Mouse (Mus musculus): ENCODE results near the gene Clasp1. TPM values are rescaled to one million over a fixed set of nuclear protein-coding genes. Genes with fewer than 3 reads are reported as not detected.
A peak's percentile ranks its signal among the peaks of the same experiment; 100 is the strongest.

Clasp1 gene
- polyA plus RNA-seq, 1 experiment = 12.8 TPM

GRCm38 (mm10) chr1:118492811-118493210, 104.0 kb downstream of the Clasp1 start:
- H3K27me3 ChIP-seq (replicated peaks; ENCODE audit: control insufficient read depth, insufficient read depth, low read length) = no peaks in the 10 kb centered on the region
- no peaks in the 10 kb centered on the region for H3K36me3 ChIP-seq (ENCODE audit: control insufficient read depth, insufficient read depth, low read length)
- no peak overlapping the region for H3K4me3 ChIP-seq (ENCODE audit: insufficient read depth, low read depth, low read length)
- no peak overlapping the region; the same call in 1 of the 2 replicates for H3K27ac ChIP-seq (ENCODE audit: insufficient read depth, low read depth, low read length)
- H3K4me1 ChIP-seq (ENCODE audit: control insufficient read depth, insufficient read depth, low read length) = no peaks in the 10 kb centered on the region
- WGBS = 72% methylated on average over 3 of the region's 3 CpGs
- no peak for DNase-seq
- TF ChIP-seq CTCF (conservative IDR thresholded peaks at IDR 0.05; ENCODE audit: insufficient read depth, insufficient read length, low read depth, low read length) (peak; percentile 25; the same call in 1 of the 2 replicates), POLR2A (IDR thresholded peaks at IDR 0.05; ENCODE audit: low read depth, low read length) (no peak)

DNA sequence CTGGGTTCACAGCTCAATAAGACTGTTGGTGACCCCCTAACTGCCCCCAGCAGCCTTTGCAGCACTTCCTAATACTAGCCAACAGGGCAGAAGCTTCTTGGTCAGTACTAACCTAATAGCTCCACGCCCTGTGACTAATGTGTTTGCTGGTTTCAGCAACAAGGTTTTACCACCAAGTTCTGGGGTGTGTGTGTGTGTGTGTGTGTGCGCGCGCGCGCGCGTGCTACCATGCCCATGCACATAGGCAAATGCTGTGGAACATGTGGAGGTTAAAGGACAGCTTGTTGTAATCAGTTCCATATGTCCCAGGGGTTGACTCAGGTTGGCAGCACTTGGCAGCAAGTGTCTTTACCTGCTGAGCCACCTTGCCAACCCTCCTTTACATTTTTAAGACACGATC, 105.7 kb downstream of the Clasp1 start:
- Histone ChIP-seq H3K27ac (ENCODE audit: insufficient read depth, low read depth, low read length) (no peak overlapping the region), H3K4me1 (ENCODE audit: control insufficient read depth, insufficient read depth, low read length) (no peaks in the 10 kb centered on the region), H3K4me3 (ENCODE audit: insufficient read depth, low read depth, low read length) (no peak overlapping the region), H3K36me3 (ENCODE audit: control insufficient read depth, insufficient read depth, low read length) (no peaks in the 10 kb centered on the region), H3K27me3 (replicated peaks; ENCODE audit: control insufficient read depth, insufficient read depth, low read length) (no peaks in the 10 kb centered on the region)
- TF ChIP-seq POLR2A (IDR thresholded peaks at IDR 0.05; ENCODE audit: low read depth, low read length) (no peak), CTCF (conservative IDR thresholded peaks at IDR 0.05; ENCODE audit: insufficient read depth, insufficient read length, low read depth, low read length) (no peak)
- DNase-seq = no peak
- 97% methylated on average over 9 of the region's 9 CpGs for WGBS

GRCm38 (mm10) chr1:118498311-118498710, 109.5 kb downstream of the Clasp1 start:
- TF ChIP-seq POLR2A (IDR thresholded peaks at IDR 0.05; ENCODE audit: low read depth, low read length) (no peak), CTCF (conservative IDR thresholded peaks at IDR 0.05; ENCODE audit: insufficient read depth, insufficient read length, low read depth, low read length) (peak; percentile 85)
- Histone ChIP-seq H3K4me1 (ENCODE audit: control insufficient read depth, insufficient read depth, low read length) (no peaks in the 10 kb centered on the region), H3K27me3 (replicated peaks; ENCODE audit: control insufficient read depth, insufficient read depth, low read length) (no peaks in the 10 kb centered on the region), H3K27ac (ENCODE audit: insufficient read depth, low read depth, low read length) (no peak overlapping the region), H3K4me3 (ENCODE audit: insufficient read depth, low read depth, low read length) (no peak overlapping the region), H3K36me3 (ENCODE audit: control insufficient read depth, insufficient read depth, low read length) (peaks cover 3% of the 10 kb centered on the region; the same call in 1 of the 2 replicates)
- peak; percentile 81 for DNase-seq
- WGBS = 74% methylated on average over 5 of the region's 5 CpGs

DNA sequence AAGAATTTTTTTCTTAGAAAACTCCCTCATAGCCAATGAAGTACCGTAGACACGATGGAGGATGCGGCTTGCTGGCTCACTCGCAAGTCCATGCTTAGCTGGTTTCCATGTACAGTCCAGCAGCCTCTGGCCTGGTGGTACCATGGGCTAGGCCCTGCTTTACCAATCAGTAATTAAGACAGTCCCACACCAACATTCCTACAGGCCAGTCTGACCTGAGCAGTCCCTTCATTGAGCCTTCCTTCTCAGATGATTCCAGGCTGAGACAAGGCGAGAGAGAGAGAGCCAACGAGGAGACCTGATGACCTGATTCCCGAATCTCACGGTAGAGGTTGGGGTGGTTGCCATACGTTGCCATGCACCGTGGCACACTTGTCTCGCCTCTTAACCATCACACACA, 111.7 kb downstream of the Clasp1 start:
- 91% methylated on average over 11 of the region's 11 CpGs for WGBS
- no peak overlapping the region for H3K4me3 ChIP-seq (ENCODE audit: insufficient read depth, low read depth, low read length)
- H3K36me3 ChIP-seq (ENCODE audit: control insufficient read depth, insufficient read depth, low read length) = peaks cover 3% of the 10 kb centered on the region
- H3K4me1 ChIP-seq (ENCODE audit: control insufficient read depth, insufficient read depth, low read length) = no peaks in the 10 kb centered on the region
- H3K27ac ChIP-seq (ENCODE audit: insufficient read depth, low read depth, low read length) = no peak overlapping the region
- no peak for TF ChIP-seq CTCF (conservative IDR thresholded peaks at IDR 0.05; ENCODE audit: insufficient read depth, insufficient read length, low read depth, low read length)
- no peak for TF ChIP-seq POLR2A (IDR thresholded peaks at IDR 0.05; ENCODE audit: low read depth, low read length)
- no peaks in the 10 kb centered on the region for H3K27me3 ChIP-seq (replicated peaks; ENCODE audit: control insufficient read depth, insufficient read depth, low read length)
- no peak for DNase-seq

- DNase-seq = peak; percentile 33
- H3K27me3 ChIP-seq (replicated peaks; ENCODE audit: control insufficient read depth, insufficient read depth, low read length) = no peaks in the 10 kb centered on the region
- H3K27ac ChIP-seq (ENCODE audit: insufficient read depth, low read depth, low read length) = no peak overlapping the region
- no peak for TF ChIP-seq CTCF (conservative IDR thresholded peaks at IDR 0.05; ENCODE audit: insufficient read depth, insufficient read length, low read depth, low read length)
- no peak for TF ChIP-seq POLR2A (IDR thresholded peaks at IDR 0.05; ENCODE audit: low read depth, low read length)
- H3K4me1 ChIP-seq (ENCODE audit: control insufficient read depth, insufficient read depth, low read length) = no peaks in the 10 kb centered on the region
- 34% methylated on average over 2 of the region's 2 CpGs for WGBS
- no peak overlapping the region for H3K4me3 ChIP-seq (ENCODE audit: insufficient read depth, low read depth, low read length)
- peaks cover 3% of the 10 kb centered on the region for H3K36me3 ChIP-seq (ENCODE audit: control insufficient read depth, insufficient read depth, low read length)
Measured at GRCm38 (mm10) chr1:118501691-118502090, 112.8 kb downstream of the Clasp1 start.

DNA sequence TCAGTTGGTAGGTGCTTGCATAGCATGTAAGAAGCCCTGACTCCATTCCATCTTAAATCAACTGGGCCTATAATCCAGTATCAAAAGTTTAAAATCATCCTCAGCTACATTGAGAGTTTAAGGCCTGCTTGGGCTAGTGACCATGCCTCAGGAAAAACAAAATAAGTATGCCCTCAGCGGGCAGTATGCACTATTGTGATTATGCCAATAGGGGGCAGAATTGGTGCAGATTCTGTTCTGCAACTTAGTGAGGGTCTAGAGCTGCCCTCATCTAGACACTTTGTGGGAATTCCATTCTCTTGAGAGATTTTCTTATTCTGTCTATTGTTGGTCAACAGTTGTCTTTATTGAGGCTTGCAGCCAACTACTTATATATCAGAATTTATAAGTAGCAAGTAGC, 116.9 kb downstream of the Clasp1 start:
- Histone ChIP-seq H3K36me3 (ENCODE audit: control insufficient read depth, insufficient read depth, low read length) (peaks cover 2% of the 10 kb centered on the region), H3K27me3 (replicated peaks; ENCODE audit: control insufficient read depth, insufficient read depth, low read length) (no peaks in the 10 kb centered on the region), H3K4me1 (ENCODE audit: control insufficient read depth, insufficient read depth, low read length) (no peaks in the 10 kb centered on the region), H3K4me3 (ENCODE audit: insufficient read depth, low read depth, low read length) (no peak overlapping the region), H3K27ac (ENCODE audit: insufficient read depth, low read depth, low read length) (no peak overlapping the region)
- 97% methylated on average over 1 of the region's 1 CpGs for WGBS
- DNase-seq = no peak
- TF ChIP-seq POLR2A (IDR thresholded peaks at IDR 0.05; ENCODE audit: low read depth, low read length) (no peak), CTCF (conservative IDR thresholded peaks at IDR 0.05; ENCODE audit: insufficient read depth, insufficient read length, low read depth, low read length) (no peak)

- TF ChIP-seq CTCF (conservative IDR thresholded peaks at IDR 0.05; ENCODE audit: insufficient read depth, insufficient read length, low read depth, low read length) (no peak), POLR2A (IDR thresholded peaks at IDR 0.05; ENCODE audit: low read depth, low read length) (no peak)
- no peak for DNase-seq
- H3K27ac ChIP-seq (ENCODE audit: insufficient read depth, low read depth, low read length) = no peak overlapping the region
- H3K36me3 ChIP-seq (ENCODE audit: control insufficient read depth, insufficient read depth, low read length) = no peaks in the 10 kb centered on the region
- WGBS = 91% methylated on average over 3 of the region's 3 CpGs
- no peaks in the 10 kb centered on the region for H3K4me1 ChIP-seq (ENCODE audit: control insufficient read depth, insufficient read depth, low read length)
- no peaks in the 10 kb centered on the region for H3K27me3 ChIP-seq (replicated peaks; ENCODE audit: control insufficient read depth, insufficient read depth, low read length)
- no peak overlapping the region for H3K4me3 ChIP-seq (ENCODE audit: insufficient read depth, low read depth, low read length)
Measured at GRCm38 (mm10) chr1:118510996-118511395, 122.1 kb downstream of the Clasp1 start.
